Mouse (Mus musculus) midbrain, embryonic 10.5 days (tissue): Measurements from ENCODE around the gene Cd79a. TPM values are rescaled to one million over a fixed set of nuclear protein-coding genes. Genes with fewer than 3 reads are reported as not detected.

Experiments used
- DNase-seq: peaks from one replicate; pipeline ENCODE4 v3.0.0-alpha.2; 2017; ENCODE audit warnings: low spot score
- H3K27ac ChIP-seq: fragments of 300-500 bp; sonication (generic); replicated peaks from 2 replicates; pipeline ENCODE4 v1.5.1; 2016; ENCODE audit warnings: mild to moderate bottlenecking
- H3K27me3 ChIP-seq: fragments of 300-500 bp; sonication (generic); 2 replicates; pipeline ENCODE4 v1.6.1; 2016; ENCODE audit warnings: low read depth, mild to moderate bottlenecking; ENCODE audit not compliant: poor library complexity, severe bottlenecking
- H3K36me3 ChIP-seq: fragments of 300-500 bp; sonication (generic); 2 replicates; pipeline ENCODE4 v1.6.1; 2016; ENCODE audit warnings: mild to moderate bottlenecking, moderate library complexity
- H3K4me1 ChIP-seq: fragments of 300-500 bp; sonication (generic); 2 replicates; pipeline ENCODE4 v1.6.1; 2016
- H3K4me3 ChIP-seq: fragments of 300-500 bp; sonication (generic); 2 replicates; pipeline ENCODE4 v1.5.1; 2016; ENCODE audit warnings: mild to moderate bottlenecking, moderate library complexity
- H3K9me3 ChIP-seq: fragments of 300-500 bp; sonication (generic); replicated peaks from 2 replicates; pipeline ENCODE4 v1.6.1; 2016; ENCODE audit warnings: mild to moderate bottlenecking
- WGBS: fragments of 180-500 bp; shearing (Covaris S2); methylation state at CpG from one replicate; pipeline ENCODE4 v1.1.7; 2016; 5-methylcytosine and 5-hydroxymethylcytosine counted together
- polyA plus RNA-seq: library from polyadenylated mRNA; unstranded; fragments of >200 nt; fragmentation: Nextera tagmentation; extraction: Ambion mirVana; gene quantifications from 2 replicates; pipeline ENCODE4 v1.2.1, GENCODE M21; 2016

The Cd79a gene
- polyA plus RNA-seq, 1 experiment from 2014 or later = 0.23 TPM

DNA sequence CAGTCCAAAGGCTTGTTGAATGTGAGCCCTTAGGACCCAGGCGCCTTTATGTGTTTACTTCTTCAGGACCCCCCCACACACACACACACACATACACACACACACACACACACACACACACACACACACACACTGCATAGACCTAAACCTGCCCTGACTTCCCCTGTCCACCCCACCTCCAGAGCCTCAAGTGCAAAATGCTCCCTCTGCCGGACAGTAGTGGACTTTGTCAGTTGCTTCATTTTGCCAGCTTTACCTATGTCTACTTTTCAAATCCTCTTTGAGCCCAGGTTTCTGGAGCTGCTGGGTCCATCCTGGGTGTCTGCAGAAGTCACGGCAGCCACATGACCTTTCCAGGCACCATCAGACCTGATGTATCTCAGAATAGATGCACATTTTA, 7.8 kb downstream of the Cd79a start:
- 22% methylated on average over 3 of the region's 3 CpGs for WGBS
- Histone ChIP-seq H3K9me3 (no peaks in the 10 kb centered on the region), H3K36me3 (peaks cover 24% of the 10 kb centered on the region), H3K4me1 (peaks cover 46% of the 10 kb centered on the region), H3K27me3 (no peaks in the 10 kb centered on the region), H3K4me3 (peak overlapping the region; percentile 79), H3K27ac (peak overlapping the region; percentile 86; the same call in 1 of the 2 replicates)
- peak; percentile 63 for DNase-seq

DNA sequence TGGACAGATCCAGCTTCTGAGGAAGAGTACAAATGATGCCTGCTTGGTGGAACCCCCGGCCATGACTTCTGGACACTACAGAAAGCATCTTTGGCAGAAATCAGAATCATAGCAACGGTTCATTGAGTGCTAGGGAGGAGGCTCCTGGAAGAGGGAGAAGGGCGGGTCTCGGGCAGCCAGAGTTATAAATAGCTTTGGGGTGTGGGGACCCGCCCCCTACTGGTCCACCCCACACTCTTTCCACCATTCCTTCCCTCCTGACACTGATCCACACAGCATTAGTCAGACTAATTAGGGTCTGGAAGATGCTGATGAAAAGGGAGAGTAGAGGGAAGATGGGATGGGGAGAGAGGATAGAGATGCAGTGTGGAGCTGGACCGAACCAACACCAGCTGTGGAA, 9.4 kb downstream of the Cd79a start:
- H3K9me3 ChIP-seq = no peaks in the 10 kb centered on the region
- peaks cover 46% of the 10 kb centered on the region for H3K4me1 ChIP-seq
- H3K36me3 ChIP-seq = peaks cover 30% of the 10 kb centered on the region
- no peak overlapping the region for H3K4me3 ChIP-seq
- H3K27ac ChIP-seq = no peak overlapping the region
- no peak for DNase-seq
- no peaks in the 10 kb centered on the region for H3K27me3 ChIP-seq
- 45% methylated on average over 6 of the region's 6 CpGs for WGBS

DNA sequence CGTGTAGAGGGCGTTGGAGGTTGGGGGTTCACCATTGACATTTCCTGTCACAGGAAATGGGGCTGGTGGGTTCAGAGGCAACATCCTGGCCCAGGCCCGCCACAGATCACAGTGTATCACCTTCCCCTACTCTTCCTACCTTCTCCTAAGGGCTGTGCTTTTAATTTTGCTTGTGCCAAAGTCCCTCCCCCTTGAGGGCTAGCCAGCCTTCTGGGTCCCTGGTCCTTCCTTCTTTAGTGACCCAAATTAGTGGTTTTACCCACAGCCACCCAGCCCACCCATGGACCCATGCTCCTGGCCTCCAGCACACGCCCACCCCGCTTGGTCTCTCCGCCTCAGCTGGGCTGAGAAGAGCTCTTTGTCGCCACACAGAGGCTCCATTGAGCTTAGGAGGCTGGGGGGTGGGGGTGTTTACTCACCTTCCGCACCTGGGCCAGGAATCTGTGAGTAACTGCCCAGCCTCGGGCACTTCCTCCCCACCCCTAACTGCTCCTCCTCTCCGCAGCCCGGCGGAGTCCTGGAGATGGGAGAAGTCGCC, 10.1 kb downstream of the Cd79a start:
- no peak for DNase-seq
- Histone ChIP-seq H3K9me3 (no peaks in the 10 kb centered on the region), H3K36me3 (peaks cover 37% of the 10 kb centered on the region), H3K4me1 (peaks cover 45% of the 10 kb centered on the region), H3K4me3 (no peak overlapping the region), H3K27ac (no peak overlapping the region), H3K27me3 (no peaks in the 10 kb centered on the region)
- 29% methylated on average over 13 of the region's 13 CpGs for WGBS

DNA sequence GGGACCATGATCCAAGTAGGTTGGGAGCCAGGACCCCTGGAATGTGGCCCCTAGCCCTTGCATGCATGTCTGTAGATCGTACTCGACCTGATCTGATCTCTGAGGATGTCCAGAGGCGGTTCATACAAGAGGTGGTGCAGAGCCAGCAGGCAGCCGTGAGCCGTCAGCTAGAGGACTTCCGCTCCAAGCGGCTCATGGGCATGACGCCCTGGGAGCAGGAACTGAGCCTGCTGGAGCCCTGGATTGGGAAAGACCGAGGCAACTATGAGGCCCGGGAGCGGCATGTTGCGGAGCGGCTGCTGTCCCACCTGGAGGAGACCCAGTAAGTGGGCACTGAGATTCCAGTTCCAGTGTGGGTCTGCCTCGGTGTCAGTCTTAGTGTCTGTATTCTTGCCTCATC, 15.3 kb downstream of the Cd79a start:
- 95% methylated on average over 14 of the region's 14 CpGs for WGBS
- no peak overlapping the region for H3K4me3 ChIP-seq
- no peaks in the 10 kb centered on the region for H3K9me3 ChIP-seq
- H3K27me3 ChIP-seq = no peaks in the 10 kb centered on the region
- H3K4me1 ChIP-seq = peaks cover 2% of the 10 kb centered on the region
- H3K27ac ChIP-seq = no peak overlapping the region
- peaks cover 61% of the 10 kb centered on the region for H3K36me3 ChIP-seq
- DNase-seq = no peak

DNA sequence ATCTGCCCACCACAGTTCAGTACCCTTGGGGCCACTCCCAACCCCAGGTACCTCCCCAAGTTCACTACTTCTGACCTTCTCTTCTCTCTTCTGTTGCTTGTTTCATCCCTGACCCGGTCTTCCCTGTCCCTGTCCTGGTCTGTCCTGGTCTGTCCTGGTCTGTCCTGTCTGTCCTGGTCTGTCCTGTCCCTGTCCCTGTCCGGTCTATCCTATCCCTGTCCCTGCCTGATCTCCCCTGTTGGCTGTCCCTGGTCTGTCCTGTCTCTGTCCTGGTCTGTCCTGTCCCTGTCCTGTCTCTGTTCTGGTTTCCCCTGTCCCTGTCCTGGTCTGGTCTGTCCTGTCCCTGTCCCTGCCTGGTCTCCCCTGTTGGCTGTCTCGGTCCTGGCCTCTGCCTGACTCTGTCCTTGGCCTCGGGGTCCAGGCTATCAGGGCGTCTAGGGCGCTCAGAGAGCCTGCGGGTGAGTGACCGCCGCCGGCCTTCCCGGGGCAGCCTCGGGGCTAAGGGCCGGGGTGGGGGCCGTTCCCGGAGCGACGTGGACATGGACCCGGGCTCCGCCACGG, 21.7 kb downstream of the Cd79a start:
- no peak overlapping the region for H3K27ac ChIP-seq
- no peaks in the 10 kb centered on the region for H3K4me1 ChIP-seq
- no peak for DNase-seq
- H3K27me3 ChIP-seq = no peaks in the 10 kb centered on the region
- H3K4me3 ChIP-seq = no peak overlapping the region
- H3K9me3 ChIP-seq = no peaks in the 10 kb centered on the region
- peaks cover 73% of the 10 kb centered on the region for H3K36me3 ChIP-seq
- WGBS = 94% methylated on average over 20 of the region's 20 CpGs

DNA sequence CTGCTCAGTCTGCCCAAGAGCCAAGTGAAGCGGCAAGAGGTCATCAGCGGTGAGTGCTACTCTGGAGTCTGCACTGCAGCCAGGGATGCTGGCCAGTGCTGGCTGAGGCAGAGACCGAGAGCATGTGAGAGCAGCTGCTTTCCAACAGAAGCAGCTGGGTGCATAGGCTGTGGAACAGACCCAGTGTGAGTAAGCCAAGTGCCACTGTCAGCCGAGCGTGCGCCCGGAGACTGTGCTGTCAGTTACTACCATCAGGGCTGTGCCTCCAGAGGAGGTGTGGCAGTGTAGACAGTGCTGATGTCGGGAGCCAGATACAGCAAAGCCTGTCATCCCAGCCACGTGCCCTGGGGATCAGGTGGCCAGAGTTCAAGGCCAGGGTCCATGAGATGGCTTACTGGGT, 22.5 kb downstream of the Cd79a start:
- Histone ChIP-seq H3K4me3 (no peak overlapping the region), H3K36me3 (peaks cover 82% of the 10 kb centered on the region)
- WGBS = 91% methylated on average over 9 of the region's 9 CpGs

DNA sequence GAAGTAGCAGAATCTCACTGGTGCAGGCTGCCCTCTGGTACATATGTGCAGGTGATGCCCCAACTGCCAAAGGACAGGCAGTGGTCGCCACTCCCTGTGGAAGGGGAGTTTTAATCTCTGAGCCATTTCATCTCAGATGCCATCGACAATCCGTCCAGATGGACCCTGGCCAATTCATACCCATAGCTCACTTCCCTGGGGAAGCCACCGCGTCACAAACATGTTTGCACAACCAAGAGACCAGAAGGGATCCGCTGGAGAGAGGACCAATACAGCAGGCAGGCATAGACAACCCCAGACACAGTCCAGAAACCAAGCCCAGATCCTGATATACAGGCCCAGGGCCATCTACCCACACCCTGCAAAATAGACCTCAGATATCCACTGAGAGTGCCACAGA, 33.3 kb downstream of the Cd79a start:
- H3K9me3 ChIP-seq = no peaks in the 10 kb centered on the region
- WGBS = 55% methylated on average over 6 of the region's 6 CpGs
- peaks cover 52% of the 10 kb centered on the region for H3K4me1 ChIP-seq
- no peak for DNase-seq
- peak overlapping the region; percentile 30; the same call in 1 of the 2 replicates for H3K4me3 ChIP-seq
- H3K27me3 ChIP-seq = peaks cover 86% of the 10 kb centered on the region
- peaks cover 23% of the 10 kb centered on the region for H3K36me3 ChIP-seq
- H3K27ac ChIP-seq = no peak overlapping the region

More for the DNA sequence above, 22.5 kb downstream of the Cd79a start:
- no peak overlapping the region for H3K27ac ChIP-seq
- H3K4me1 ChIP-seq = no peaks in the 10 kb centered on the region
- no peak for DNase-seq
- peaks cover 2% of the 10 kb centered on the region; the same call in 1 of the 2 replicates for H3K9me3 ChIP-seq
- no peaks in the 10 kb centered on the region for H3K27me3 ChIP-seq

DNA sequence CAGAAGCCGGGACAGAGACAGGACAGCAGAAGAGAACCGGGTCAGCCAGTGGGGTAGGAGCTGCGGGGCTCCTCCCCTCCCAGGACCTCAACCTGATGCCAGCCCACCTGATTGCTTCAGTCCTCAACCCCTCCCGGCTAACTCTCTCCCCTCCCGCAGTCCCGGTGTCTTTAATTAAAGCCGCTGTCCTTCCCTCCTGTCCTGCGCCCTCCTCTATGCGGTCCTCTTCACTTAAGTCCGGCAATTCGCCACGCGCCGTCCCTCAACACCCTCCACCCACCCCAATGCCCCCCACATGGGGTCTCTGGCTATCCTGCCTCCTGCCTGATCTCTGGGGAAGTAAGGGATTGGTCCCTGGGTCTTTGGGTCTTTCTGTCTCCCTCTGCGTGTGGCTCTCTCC, 34.5 kb downstream of the Cd79a start:
- Histone ChIP-seq H3K4me3 (peak overlapping the region; percentile 30), H3K36me3 (peaks cover 11% of the 10 kb centered on the region), H3K4me1 (peaks cover 56% of the 10 kb centered on the region), H3K27ac (no peak overlapping the region), H3K9me3 (no peaks in the 10 kb centered on the region), H3K27me3 (peaks cover 98% of the 10 kb centered on the region)
- DNase-seq = no peak
- under 1% methylated on average over 15 of the region's 15 CpGs for WGBS

DNA sequence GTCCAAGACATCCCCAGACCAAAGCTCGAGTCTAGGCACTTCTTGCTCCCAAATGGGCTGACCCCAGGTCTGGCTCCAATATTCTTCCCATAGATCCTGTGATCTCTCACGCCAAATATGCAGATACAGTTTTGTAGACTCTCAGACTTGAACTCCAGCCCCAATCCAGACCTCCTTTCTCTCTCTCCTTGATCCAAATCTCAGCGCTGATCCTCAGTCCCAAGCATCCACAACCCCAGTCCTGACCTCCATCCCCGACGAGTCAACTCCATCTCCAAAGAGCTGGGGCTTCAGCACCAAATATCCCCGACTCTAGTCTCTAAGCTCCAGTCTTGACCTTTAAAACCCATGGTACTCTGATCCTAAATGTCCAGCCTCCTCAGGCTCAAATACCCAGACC, 46.5 kb downstream of the Cd79a start:
- 8% methylated on average over 6 of the region's 6 CpGs for WGBS
- DNase-seq = no peak
- H3K4me3 ChIP-seq = peak overlapping the region; percentile 57
- H3K9me3 ChIP-seq = no peaks in the 10 kb centered on the region
- peaks cover 39% of the 10 kb centered on the region for H3K4me1 ChIP-seq
- no peaks in the 10 kb centered on the region for H3K36me3 ChIP-seq
- H3K27me3 ChIP-seq = peaks cover 100% of the 10 kb centered on the region
- no peak overlapping the region for H3K27ac ChIP-seq

DNA sequence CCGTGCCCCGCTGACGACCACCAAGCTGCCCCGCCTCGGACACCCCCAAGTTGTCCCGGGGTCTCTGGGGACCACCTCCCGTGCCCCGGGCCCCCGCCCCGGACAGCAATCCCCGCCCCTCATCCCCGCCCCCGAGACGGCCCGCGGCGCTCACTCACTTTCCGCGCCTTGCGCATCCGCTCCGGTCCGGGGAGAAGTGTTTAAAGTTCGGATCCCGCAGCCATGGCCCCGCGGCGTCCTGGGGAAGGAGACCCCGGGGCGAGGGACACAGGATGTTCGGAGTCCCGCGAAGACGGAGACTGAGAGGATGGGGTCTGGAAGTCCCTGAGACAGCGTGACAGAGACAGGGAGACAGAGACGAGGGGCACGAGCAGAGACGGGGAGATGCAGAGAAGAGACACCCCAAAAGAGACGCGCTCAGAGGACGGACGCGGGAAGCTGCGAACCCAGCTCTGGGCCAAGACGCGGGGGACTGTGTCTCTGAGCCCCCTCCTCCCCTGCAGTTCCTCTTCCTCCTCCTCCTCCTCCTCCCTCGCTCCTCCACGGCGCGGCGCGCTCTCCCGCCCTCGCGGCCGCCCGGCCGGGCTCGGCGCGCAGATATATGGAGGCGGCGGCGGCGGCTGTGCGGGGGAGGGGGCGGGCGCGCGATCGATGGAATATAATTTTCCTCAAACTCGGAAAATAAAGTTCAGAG, 47.2 kb downstream of the Cd79a start, which contains the start of gene Gm4881:
Gene Gm4881 (minus strand): TSS at position 238 of the 694 bp plus-strand sequence.
- DNase-seq = no peak
- H3K27ac ChIP-seq = peak within 1 kb of the TSS; percentile 63
- 1% methylated on average over 64 of the region's 72 CpGs for WGBS
- H3K9me3 ChIP-seq = no peaks in the 10 kb centered on the region
- no peaks in the 10 kb centered on the region for H3K36me3 ChIP-seq
- peaks cover 47% of the 10 kb centered on the region for H3K4me1 ChIP-seq
- peaks cover 100% of the 10 kb centered on the region for H3K27me3 ChIP-seq
- peak within 1 kb of the TSS; percentile 57 for H3K4me3 ChIP-seq

DNA sequence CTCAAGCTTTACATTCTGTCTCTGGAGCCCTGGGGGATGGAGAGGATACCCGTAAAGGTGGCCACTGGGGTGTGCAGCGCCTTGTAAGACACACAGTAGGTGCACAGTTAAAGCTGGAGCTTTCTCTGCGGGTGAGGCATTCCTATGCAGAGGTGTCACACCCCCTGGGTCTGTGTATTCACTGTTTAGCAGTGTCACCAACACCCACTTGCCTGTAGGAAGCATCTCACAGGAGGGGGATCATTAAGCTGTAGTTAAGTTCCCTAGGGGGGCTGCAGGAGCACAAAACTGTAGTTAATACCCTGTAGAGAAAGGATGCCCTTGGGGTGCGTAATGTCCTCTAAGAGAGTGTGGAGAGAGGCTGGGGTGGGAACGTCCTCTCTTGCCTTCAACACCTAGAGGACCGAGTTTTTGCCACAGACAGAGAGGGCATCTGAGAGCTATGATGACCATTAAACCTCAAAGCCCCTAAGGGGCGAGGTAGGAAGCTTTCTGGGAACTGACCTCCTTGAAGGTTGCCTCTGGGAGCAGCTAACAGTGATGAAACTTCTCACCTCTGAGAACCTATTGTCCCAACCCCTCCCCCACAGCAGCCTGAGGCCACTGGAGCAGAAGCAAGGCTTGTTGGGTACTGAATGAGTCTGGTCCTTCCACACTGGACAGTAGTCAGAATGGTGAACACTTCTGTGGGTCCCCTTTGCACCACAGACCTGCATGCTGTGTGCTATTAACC, 50.3 kb downstream of the Cd79a start:
- DNase-seq = no peak
- Histone ChIP-seq H3K27me3 (peaks cover 100% of the 10 kb centered on the region), H3K4me1 (peaks cover 78% of the 10 kb centered on the region), H3K9me3 (no peaks in the 10 kb centered on the region), H3K4me3 (no peak overlapping the region), H3K27ac (no peak overlapping the region), H3K36me3 (no peaks in the 10 kb centered on the region)
- 3% methylated on average over 7 of the region's 7 CpGs for WGBS

DNA sequence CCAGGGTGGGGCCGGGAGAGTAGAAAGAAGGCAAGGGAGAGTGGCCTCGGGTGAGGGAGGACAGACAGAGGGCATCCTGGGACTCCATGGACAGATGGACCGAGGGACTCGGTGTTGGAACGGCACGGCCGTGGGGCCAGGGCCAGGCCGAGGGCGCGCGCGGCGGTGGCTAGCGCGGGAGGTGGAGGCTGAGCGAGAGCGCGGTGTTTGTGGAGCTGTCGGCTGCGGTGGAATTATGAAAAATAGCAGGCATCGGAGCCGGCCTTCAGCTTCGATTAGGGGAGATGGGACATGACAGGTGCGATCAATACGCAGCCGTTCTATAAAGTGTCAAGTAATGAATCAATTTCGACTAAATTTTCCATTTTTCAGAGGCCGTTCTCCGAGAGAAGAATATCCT, 51.6 kb downstream of the Cd79a start:
- Histone ChIP-seq H3K4me3 (peak overlapping the region; percentile 36), H3K36me3 (no peaks in the 10 kb centered on the region), H3K27ac (peak overlapping the region; percentile 47), H3K27me3 (peaks cover 100% of the 10 kb centered on the region), H3K9me3 (no peaks in the 10 kb centered on the region), H3K4me1 (peaks cover 82% of the 10 kb centered on the region)
- DNase-seq = no peak
- 3% methylated on average over 29 of the region's 29 CpGs for whole genome bisulfite sequencing
